8 mouse cellular contexts compared by ENCODE assay signal in genomic region chr4:109665982-109666460, GRCm38 (mm10). TPM values are rescaled to one million over a fixed set of nuclear protein-coding genes. Genes with fewer than 3 reads are reported as not detected.
DNase-seq lines count a peak whose midpoint lies in the region; ATAC-seq lines count a peak whose summit lies in the region.

No protein-coding gene starts in this region.

- peaks cover 60% of the 10 kb centered on the region for H3K79me2 ChIP-seq in macrophage (ENCODE audit: inconsistent target)

- no peak overlapping the region for H3K27ac ChIP-seq in hindbrain, embryonic 13.5 days
- H3K27ac ChIP-seq in macrophage: peak overlapping the region; percentile 64

- WGBS in hindbrain, embryonic 13.5 days: under 1% methylated on average over 49 of the region's 49 CpGs
- 4% methylated on average over 20 of the region's 49 CpGs for WGBS in macrophage (ENCODE audit: missing documents)

- H3K4me2 ChIP-seq in hindbrain, embryonic 13.5 days: peak overlapping the region; percentile 74

- H3K4me1 ChIP-seq in hindbrain, embryonic 13.5 days (replicated peaks): peaks cover 22% of the 10 kb centered on the region

- H3K36me3 ChIP-seq in hindbrain, embryonic 13.5 days: no peaks in the 10 kb centered on the region
- no peaks in the 10 kb centered on the region for H3K36me3 ChIP-seq in macrophage (ENCODE audit: inconsistent target)

- H3K9me3 ChIP-seq in hindbrain, embryonic 13.5 days: no peaks in the 10 kb centered on the region

- ATAC-seq in hindbrain, embryonic 13.5 days (ENCODE audit: low FRiP score): peak; percentile 79

- DNase-seq in right cerebral cortex, adult 18-20 months: peak; percentile 44
- DNase-seq in right cerebral cortex, postnatal 36 days (ENCODE audit: low spot score in 2 of 2): no peak
- peak; percentile 85 to 88 for DNase-seq in cerebellum, postnatal 10 days
- DNase-seq in gastrocnemius, adult 18-20 months (ENCODE audit: low spot score): peak; percentile 78
- DNase-seq in left cerebral cortex, adult 8-10 months (ENCODE audit: low spot score in 2 of 2): peak; percentile 23 to 34
- DNase-seq in right cerebral cortex, postnatal 25 days: peak; percentile 48

- peak overlapping the region; percentile 74 for H3K9ac ChIP-seq in hindbrain, embryonic 13.5 days

- H3K4me3 ChIP-seq in hindbrain, embryonic 13.5 days: peak overlapping the region; percentile 53
- peak overlapping the region; percentile 85 for H3K4me3 ChIP-seq in macrophage (ENCODE audit: inconsistent target)

- H3K27me3 ChIP-seq in hindbrain, embryonic 13.5 days: peaks cover 51% of the 10 kb centered on the region

RNA-seq across cellular contexts. Expression of gene Cdkn2c, which starts 1.0 kb away (rescaled TPM):
- total RNA-seq in gastrocnemius, adult 18-20 months (2021): 10 to 100 TPM; 13.9 to 17.8 TPM
- polyA plus RNA-seq in hindbrain, embryonic 13.5 days (2015; fragmentation: Nextera tagmentation; extraction: Ambion mirVana): 2.6 and 3.0 TPM in 2 replicates
- 1 to 10 TPM; 3.3 to 4.4 (median 3.6) TPM for total RNA-seq in left cerebral cortex, adult 8-10 months (2022)
- total RNA-seq in macrophage (2018; cell fraction: chromatin; rRNA removed): 10 to 100 TPM in 1 of 26 experiments, 1 to 10 TPM in 23, under 1 TPM in 2; 0.52 to 12.3 (median 2.3) TPM
- total RNA-seq in macrophage (2018; cell fraction: cytosol; rRNA removed): 10 to 100 TPM in 18 of 26 experiments, 1 to 10 TPM in 8; 6.8 to 25.0 (median 11.6) TPM
- 10 to 100 TPM in 3 of 26 experiments, 1 to 10 TPM in 23; 3.4 to 18.4 (median 5.4) TPM for total RNA-seq in macrophage (2018; cell fraction: nucleus; rRNA removed)
- 17.4 to 25.7 TPM (median 19.1 TPM) in 3 replicates for polyA plus RNA-seq in macrophage (2018)

RNA-seq across cellular contexts. Expression of gene Faf1, which starts 10.4 kb away (rescaled TPM):
- total RNA-seq in gastrocnemius, adult 18-20 months (2021): 10 to 100 TPM; 39.8 to 41.3 TPM
- 32.0 and 32.6 TPM in 2 replicates for polyA plus RNA-seq in hindbrain, embryonic 13.5 days (2015; fragmentation: Nextera tagmentation; extraction: Ambion mirVana)
- 10 to 100 TPM; 25.6 to 27.4 (median 27.1) TPM for total RNA-seq in left cerebral cortex, adult 8-10 months (2022)
- 10 to 100 TPM; 10.6 to 77.5 (median 60.7) TPM for total RNA-seq in macrophage (2018; cell fraction: chromatin; rRNA removed)
- 10 to 100 TPM; 14.9 to 23.3 (median 18.8) TPM for total RNA-seq in macrophage (2018; cell fraction: cytosol; rRNA removed)
- 10 to 100 TPM; 11.7 to 51.8 (median 32.3) TPM for total RNA-seq in macrophage (2018; cell fraction: nucleus; rRNA removed)
- 15.1 to 23.0 TPM (median 20.8 TPM) in 3 replicates for polyA plus RNA-seq in macrophage (2018)

Comparison
In these comparisons a context has a peak if more than half of its experiments do, and no peak if none do; other contexts are left out.
1. DNase-seq: peak in right cerebral cortex, adult 18-20 months (single experiment), cerebellum, postnatal 10 days (2 of 2), gastrocnemius, adult 18-20 months (single experiment), left cerebral cortex, adult 8-10 months (2 of 2) and right cerebral cortex, postnatal 25 days (single experiment); none in right cerebral cortex, postnatal 36 days (0 of 2).